Mouse (Mus musculus): ENCODE measurements around the gene Syn3.
A peak's percentile ranks its signal among the peaks of the same experiment; 100 is the strongest.

Gene Syn3

GRCm38 (mm10) chr10:86107681-86108080 lies 391.0 kb downstream of the Syn3 start:
- no peak for DNase-seq (ENCODE audit: low read depth, low spot score)

- no peak for DNase-seq (ENCODE audit: low read depth, low spot score)
Measured at GRCm38 (mm10) chr10:86103976-86104375, 394.7 kb downstream of the Syn3 start.

- no peak for DNase-seq (ENCODE audit: low read depth, low spot score)
Measured at GRCm38 (mm10) chr10:86100281-86100851, 398.3 kb downstream of the Syn3 start.

- no peak for DNase-seq (ENCODE audit: low read depth, low spot score)
Measured at GRCm38 (mm10) chr10:86098363-86098762, 400.3 kb downstream of the Syn3 start.

- DNase-seq (ENCODE audit: low read depth, low spot score), result no peak
Measured at GRCm38 (mm10) chr10:86093109-86094035, 405.3 kb downstream of the Syn3 start.

- no peak for DNase-seq (ENCODE audit: low read depth, low spot score)
Measured at GRCm38 (mm10) chr10:86091919-86092318, 406.8 kb downstream of the Syn3 start.

GRCm38 (mm10) chr10:86079921-86080320 lies 418.8 kb downstream of the Syn3 start:
- no peak for DNase-seq (ENCODE audit: low read depth, low spot score)

- no peak for DNase-seq (ENCODE audit: low read depth, low spot score)
Measured at GRCm38 (mm10) chr10:86078761-86079160, 419.9 kb downstream of the Syn3 start.

- DNase-seq (ENCODE audit: low read depth, low spot score), result no peak
Measured at GRCm38 (mm10) chr10:86077272-86077671, 421.4 kb downstream of the Syn3 start.

- DNase-seq (ENCODE audit: low read depth, low spot score), result no peak
Measured at GRCm38 (mm10) chr10:86074971-86075711, 423.6 kb downstream of the Syn3 start.

- DNase-seq (ENCODE audit: low read depth, low spot score), result no peak
Measured at GRCm38 (mm10) chr10:86074134-86074533, 424.6 kb downstream of the Syn3 start.

- no peak for DNase-seq (ENCODE audit: low read depth, low spot score)
Measured at GRCm38 (mm10) chr10:86070751-86071150, 427.9 kb downstream of the Syn3 start.

GRCm38 (mm10) chr10:86069341-86069740 lies 429.4 kb downstream of the Syn3 start:
- no peak for DNase-seq (ENCODE audit: low read depth, low spot score)

- DNase-seq (ENCODE audit: low read depth, low spot score), result no peak
Measured at GRCm38 (mm10) chr10:86067911-86068310, 430.8 kb downstream of the Syn3 start.

- DNase-seq (ENCODE audit: low read depth, low spot score), result no peak
Measured at GRCm38 (mm10) chr10:86066651-86067050, 432.0 kb downstream of the Syn3 start.

- no peak for DNase-seq (ENCODE audit: low read depth, low spot score)
Measured at GRCm38 (mm10) chr10:86065661-86066060, 433.0 kb downstream of the Syn3 start.

GRCm38 (mm10) chr10:86064937-86065336 lies 433.8 kb downstream of the Syn3 start:
- DNase-seq (ENCODE audit: low read depth, low spot score), result peak; percentile 76

- no peak for DNase-seq (ENCODE audit: low read depth, low spot score)
Measured at GRCm38 (mm10) chr10:86063018-86063384, 435.7 kb downstream of the Syn3 start.

GRCm38 (mm10) chr10:86062261-86063017 lies 436.3 kb downstream of the Syn3 start:
- DNase-seq (ENCODE audit: low read depth, low spot score), result no peak

- no peak for DNase-seq (ENCODE audit: low read depth, low spot score)
Measured at GRCm38 (mm10) chr10:86060267-86060666, 438.4 kb downstream of the Syn3 start.

- no peak for DNase-seq (ENCODE audit: low read depth, low spot score)
Measured at GRCm38 (mm10) chr10:86057712-86058111, 441.0 kb downstream of the Syn3 start.

- DNase-seq (ENCODE audit: low read depth, low spot score), result no peak
Measured at GRCm38 (mm10) chr10:86057286-86057685, 441.4 kb downstream of the Syn3 start.

Measured in retina, postnatal 7 days (tissue).